Mouse (Mus musculus): ENCODE results near the gene Olfr1106. TPM values are rescaled to one million over a fixed set of nuclear protein-coding genes. Genes with fewer than 3 reads are reported as not detected.

Olfr1106 gene
- total RNA-seq (2021): not detected
- long read RNA-seq, experiment 1: 0 reads
- long read RNA-seq, experiment 2: 0 reads

- DNase-seq (ENCODE audit: low spot score in 2 of 2): no peak
Measured at GRCm38 (mm10) chr2:87052173-87052572, at the start of gene Olfr1106. TSS of gene Olfr1106 (minus strand) at chr2:87052273.

DNA sequence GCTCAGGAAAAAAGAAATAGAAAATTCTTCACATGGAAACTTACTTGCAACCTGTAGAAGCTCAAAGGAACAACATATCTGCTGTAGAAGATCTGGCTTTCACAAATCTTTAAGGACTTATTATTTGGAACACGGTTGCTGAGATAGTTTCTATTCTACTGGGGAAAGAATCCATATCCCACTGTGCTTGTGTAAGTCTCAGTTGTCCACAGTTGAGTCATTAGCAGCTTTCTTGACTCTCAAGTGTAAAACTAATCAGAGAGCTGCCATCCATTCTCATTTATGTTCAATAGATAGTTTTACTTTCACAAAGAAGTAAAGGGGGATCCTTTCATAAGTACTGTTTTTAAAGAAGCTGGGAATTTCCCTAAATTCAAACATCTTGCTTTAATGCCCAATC lies 43.8 kb upstream of the Olfr1106 start, which contains the start of gene Olfr1109:
Gene Olfr1109 (minus strand): TSS at position 101 of the 400 bp plus-strand sequence.
- no peak for DNase-seq (ENCODE audit: low spot score in 2 of 2)

DNA sequence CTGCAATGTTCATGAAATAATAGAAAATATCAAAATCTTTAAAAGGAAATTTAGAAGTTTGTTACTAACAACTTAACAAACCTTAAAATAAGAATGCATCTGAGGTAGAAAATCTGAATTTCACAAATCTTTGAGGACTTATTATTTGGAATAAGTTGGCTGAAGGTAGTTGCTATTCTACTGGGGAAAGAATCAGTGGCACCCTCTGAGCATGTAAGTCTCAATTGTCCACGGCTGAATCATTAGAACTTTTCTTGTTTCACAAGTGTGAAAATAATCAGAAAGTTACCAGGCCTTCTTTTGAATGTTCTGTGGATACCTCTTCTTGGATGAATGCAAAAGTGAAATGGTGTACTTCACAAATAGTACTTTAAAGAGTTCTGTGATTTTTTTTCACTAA lies 23.6 kb upstream of the Olfr1106 start, which contains the start of gene Olfr1107:
Gene Olfr1107 (minus strand): TSS at position 101 of the 400 bp plus-strand sequence.
- no peak for DNase-seq (ENCODE audit: low spot score in 2 of 2)

- no peak for DNase-seq (ENCODE audit: low spot score in 2 of 2)
Measured at GRCm38 (mm10) chr2:87036431-87036830, 15.6 kb downstream of the Olfr1106 start, which contains the start of gene Olfr1105. TSS of gene Olfr1105 (minus strand) at chr2:87036531.

GRCm38 (mm10) chr2:87026980-87027379 lies 25.1 kb downstream of the Olfr1106 start, which contains the start of gene Olfr1104:
TSS of gene Olfr1104 (minus strand) at chr2:87027080.
- no peak for DNase-seq (ENCODE audit: low spot score in 2 of 2)

DNA sequence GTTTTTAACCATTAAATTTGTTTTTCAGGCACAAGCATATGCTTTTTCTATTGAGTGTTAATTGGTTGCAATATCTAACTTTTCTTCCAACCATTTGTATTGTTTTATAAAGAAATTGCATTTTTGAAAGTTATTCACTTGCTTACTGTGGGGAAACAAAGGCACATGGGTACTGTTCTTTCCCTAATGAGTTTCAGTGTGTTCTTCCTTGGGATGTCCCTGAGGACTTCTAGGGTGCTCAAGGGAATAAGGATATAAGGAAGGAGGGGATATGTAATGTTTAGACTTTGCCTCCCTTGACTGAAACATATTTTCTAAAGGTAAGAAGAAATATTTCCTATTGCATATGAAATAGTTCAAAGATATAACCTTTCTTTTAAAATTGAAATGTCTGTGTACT lies 54.0 kb downstream of the Olfr1106 start, which contains the start of gene Olfr1102:
Gene Olfr1102 (plus strand): TSS at position 301 of the 400 bp plus-strand sequence.
- no peak for DNase-seq (ENCODE audit: low spot score in 2 of 2)

Other genes with a start within 250 kb of the Olfr1106 start
- not detected for gene Olfr141, start 242.3 kb downstream of the Olfr1106 start, total RNA-seq (2021)
- not detected for gene Olfr1094, start 227.6 kb downstream of the Olfr1106 start, total RNA-seq (2021)
- not detected for gene Olfr1095, start 200.6 kb downstream of the Olfr1106 start, total RNA-seq (2021)
- not detected for gene Gm13723, start 177.5 kb downstream of the Olfr1106 start, total RNA-seq (2021)
- gene Olfr1097, start 160.1 kb downstream of the Olfr1106 start, total RNA-seq (2021): not detected
- gene Olfr1098, start 127.7 kb downstream of the Olfr1106 start, total RNA-seq (2021): not detected
- not detected for gene Olfr1099, start 91.6 kb downstream of the Olfr1106 start, total RNA-seq (2021)
- gene Olfr1100, start 72.3 kb downstream of the Olfr1106 start, total RNA-seq (2021): not detected
- gene Olfr1101, start 61.1 kb downstream of the Olfr1106 start, total RNA-seq (2021): not detected
- gene Olfr1102, start 53.9 kb downstream of the Olfr1106 start, total RNA-seq (2021): not detected
- gene Olfr1104, start 25.2 kb downstream of the Olfr1106 start, total RNA-seq (2021): not detected
- not detected for gene Olfr1105, start 15.7 kb downstream of the Olfr1106 start, total RNA-seq (2021)
- gene Olfr1107, start 23.5 kb upstream of the Olfr1106 start, total RNA-seq (2021): not detected
- not detected for gene Olfr1109, start 43.7 kb upstream of the Olfr1106 start, total RNA-seq (2021)
- gene Olfr259, start 62.3 kb upstream of the Olfr1106 start, total RNA-seq (2021): not detected
- gene Olfr1110, start 88.0 kb upstream of the Olfr1106 start, total RNA-seq (2021): not detected
- gene Olfr1111, start 100.4 kb upstream of the Olfr1106 start, total RNA-seq (2021): not detected
- gene Olfr1112, start 135.5 kb upstream of the Olfr1106 start, total RNA-seq (2021): not detected
- gene Olfr1113, start 156.7 kb upstream of the Olfr1106 start, total RNA-seq (2021): not detected
- gene Olfr1115, start 195.7 kb upstream of the Olfr1106 start, total RNA-seq (2021): not detected
- not detected for gene Olfr1116, start 215.3 kb upstream of the Olfr1106 start, total RNA-seq (2021)